Mouse (Mus musculus): Measurements from ENCODE around the gene Spef1.

DNA sequence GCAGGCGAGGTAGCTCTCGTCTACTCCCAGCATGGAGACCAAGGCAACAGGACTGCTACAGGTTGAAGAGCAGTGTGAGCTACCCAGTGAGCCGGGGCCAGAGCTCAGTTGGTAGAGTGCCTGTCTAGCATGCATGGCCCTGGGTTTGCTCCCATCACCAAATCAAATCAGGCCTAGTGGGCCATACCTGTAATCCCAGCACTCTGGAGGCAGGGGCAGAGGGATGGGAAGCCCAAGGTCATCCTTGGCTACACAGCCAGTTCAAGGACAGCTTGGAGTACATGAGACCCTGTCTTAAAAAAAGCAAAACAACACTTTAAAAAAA lies 37.9 kb downstream of the Spef1 start:
- TF ChIP-seq CTCF (IDR thresholded peaks at IDR 0.05; ENCODE audit: extremely low read depth, insufficient read depth, low read length) (no peak), POLR2A (IDR thresholded peaks at IDR 0.05; ENCODE audit: extremely low read depth, insufficient read depth, low read length) (no peak)

All from cortical plate, adult 2 months (tissue).